Mouse (Mus musculus) 3134 (cell line): ENCODE results near the gene Olfr393.

Experiments
- DNase-seq: peaks from one replicate; pipeline ENCODE4 v3.0.0-alpha.2; 2011; ENCODE audit warnings: low spot score; ENCODE audit not compliant: insufficient read length; ENCODE audit errors: extremely low read depth

Gene Olfr393

GRCm38 (mm10) chr11:73851354-73851753, at the start of gene Olfr393:
Olfr393 (minus strand) TSS chr11:73851454.
- no peak for DNase-seq

- DNase-seq, result no peak
These were observed 39.4 kb upstream of the Olfr393 start, which contains the start of gene Olfr394 for GRCm38 (mm10) chr11:73890671-73891070. Olfr394 (minus strand) TSS chr11:73890771.

- no peak for DNase-seq
These were observed 34.3 kb downstream of the Olfr393 start, which contains the start of gene Olfr392 for GRCm38 (mm10) chr11:73816949-73817348. Olfr392 (minus strand) TSS chr11:73817049.

- DNase-seq, result no peak
These were observed 48.3 kb downstream of the Olfr393 start, which contains the start of gene Olfr391-ps for GRCm38 (mm10) chr11:73802952-73803351. Olfr391-ps (minus strand) TSS chr11:73803052.
